Mouse (Mus musculus) MEL-GATA-1-ER (cell line): ENCODE data around the gene Fbxw10.
A peak's percentile ranks its signal among the peaks of the same experiment; 100 is the strongest.

Source experiments
- DNase-seq: peaks from one replicate; pipeline ENCODE4 v3.0.0-alpha.2; 2012; ENCODE audit warnings: low read depth; ENCODE audit errors: extremely low read depth

Gene Fbxw10

GRCm38 (mm10) chr11:62846961-62847654, at the start of gene Fbxw10:
TSS of gene Fbxw10 (plus strand) at chr11:62847069.
- DNase-seq, result no peak

GRCm38 (mm10) chr11:62804119-62804518, 42.8 kb upstream of the Fbxw10 start:
- DNase-seq, result no peak

- no peak for DNase-seq
Observed at GRCm38 (mm10) chr11:62807965-62808364, 38.9 kb upstream of the Fbxw10 start.

GRCm38 (mm10) chr11:62809201-62809600, 37.7 kb upstream of the Fbxw10 start:
- DNase-seq, result no peak

- DNase-seq, result no peak
Observed at GRCm38 (mm10) chr11:62812268-62812667, 34.6 kb upstream of the Fbxw10 start.

GRCm38 (mm10) chr11:62813497-62813896, 33.4 kb upstream of the Fbxw10 start:
- no peak for DNase-seq

GRCm38 (mm10) chr11:62813970-62814624, 32.8 kb upstream of the Fbxw10 start:
- DNase-seq, result no peak

GRCm38 (mm10) chr11:62814625-62815024, 32.2 kb upstream of the Fbxw10 start:
- DNase-seq, result no peak

- no peak for DNase-seq
Observed at GRCm38 (mm10) chr11:62815438-62815837, 31.4 kb upstream of the Fbxw10 start.

- DNase-seq, result no peak
Observed at GRCm38 (mm10) chr11:62816591-62816990, 30.3 kb upstream of the Fbxw10 start.

GRCm38 (mm10) chr11:62819059-62819686, 27.7 kb upstream of the Fbxw10 start:
- no peak for DNase-seq

GRCm38 (mm10) chr11:62820059-62820541, 26.8 kb upstream of the Fbxw10 start, which contains the start of gene Trim16:
TSS of gene Trim16 (plus strand) at chr11:62820231.
- DNase-seq, result peak; percentile 93

- DNase-seq, result peak; percentile 47
Observed at GRCm38 (mm10) chr11:62820661-62821437, 26.0 kb upstream of the Fbxw10 start.

- DNase-seq, result no peak
Observed at GRCm38 (mm10) chr11:62821893-62822292, 25.0 kb upstream of the Fbxw10 start.

- DNase-seq, result peak; percentile 45
Observed at GRCm38 (mm10) chr11:62824211-62824610, 22.7 kb upstream of the Fbxw10 start.

- DNase-seq, result no peak
Observed at GRCm38 (mm10) chr11:62825222-62826105, 21.4 kb upstream of the Fbxw10 start.

GRCm38 (mm10) chr11:62826106-62826733, 20.6 kb upstream of the Fbxw10 start:
- no peak for DNase-seq

- DNase-seq, result no peak
Observed at GRCm38 (mm10) chr11:62827135-62827534, 19.7 kb upstream of the Fbxw10 start.

- no peak for DNase-seq
Observed at GRCm38 (mm10) chr11:62827911-62828310, 19.0 kb upstream of the Fbxw10 start.

- DNase-seq, result no peak
Observed at GRCm38 (mm10) chr11:62830387-62830786, 16.5 kb upstream of the Fbxw10 start.
